Mouse (Mus musculus): Measurements from ENCODE around the gene Pcnt.
A peak's percentile ranks its signal among the peaks of the same experiment; 100 is the strongest.

Pcnt gene

DNA sequence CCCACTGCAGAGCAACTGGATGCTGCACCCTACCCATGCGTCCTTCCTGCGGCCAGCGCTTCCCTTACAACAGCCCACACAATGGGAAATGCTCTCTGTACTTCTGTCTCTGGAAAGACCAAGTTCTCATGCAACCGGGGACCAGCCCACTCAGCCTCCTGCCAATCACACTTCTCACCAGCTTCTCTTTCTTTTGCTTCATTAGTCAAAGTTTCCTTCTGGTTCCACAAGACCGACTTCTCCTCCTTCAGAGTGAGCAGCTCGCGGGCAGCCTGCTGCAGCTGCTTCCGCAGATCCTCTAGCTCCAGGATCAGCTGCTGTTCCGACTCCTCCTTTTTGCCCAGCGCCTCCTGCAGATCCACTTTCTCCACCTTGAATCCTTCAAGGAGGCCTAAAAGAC is 34.1 kb downstream of the Pcnt start:
- no peak for DNase-seq (ENCODE audit: low spot score in 2 of 2)

DNA sequence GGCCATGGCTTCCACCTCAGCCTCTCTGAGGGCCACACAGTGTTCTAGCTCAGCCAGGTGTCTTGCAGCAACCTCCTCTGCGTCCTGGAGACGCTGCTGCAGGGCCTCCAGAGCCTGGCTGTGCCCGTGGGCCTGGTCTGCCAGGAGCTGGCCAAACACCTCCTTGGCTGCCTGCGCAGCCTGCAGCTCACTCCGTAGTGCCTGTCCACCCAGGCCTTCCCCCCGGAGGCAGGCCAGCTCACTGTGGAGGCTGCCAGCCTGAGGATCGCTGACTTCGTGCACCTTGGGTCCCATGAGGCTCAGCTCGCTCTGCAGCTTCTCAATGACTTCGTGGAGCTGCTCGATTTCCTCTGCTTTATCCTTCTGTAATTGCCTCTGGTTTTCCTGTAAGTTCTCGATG is 50.0 kb downstream of the Pcnt start:
- no peak for DNase-seq (ENCODE audit: low spot score in 2 of 2)

DNA sequence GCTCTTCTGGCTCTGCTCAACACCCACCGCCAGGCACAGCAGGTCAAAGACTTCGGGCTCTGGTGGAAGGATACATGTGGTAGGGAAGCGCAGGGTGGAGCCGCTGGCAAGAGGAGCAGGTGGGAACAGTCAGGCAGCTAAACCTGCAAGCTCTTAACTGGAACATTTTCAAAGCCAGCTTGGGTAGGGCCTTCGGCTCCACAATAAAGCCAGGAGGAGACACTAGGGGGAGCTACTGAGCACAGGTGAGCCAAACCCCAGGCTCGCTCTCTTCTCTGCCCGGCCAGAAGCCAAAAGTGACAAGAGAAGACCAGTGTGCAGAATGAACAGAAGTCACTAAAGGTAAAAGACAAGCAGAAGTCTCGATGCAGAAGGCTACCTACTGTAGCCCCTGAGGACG is 50.8 kb downstream of the Pcnt start:
- no peak for DNase-seq (ENCODE audit: low spot score in 2 of 2)

DNA sequence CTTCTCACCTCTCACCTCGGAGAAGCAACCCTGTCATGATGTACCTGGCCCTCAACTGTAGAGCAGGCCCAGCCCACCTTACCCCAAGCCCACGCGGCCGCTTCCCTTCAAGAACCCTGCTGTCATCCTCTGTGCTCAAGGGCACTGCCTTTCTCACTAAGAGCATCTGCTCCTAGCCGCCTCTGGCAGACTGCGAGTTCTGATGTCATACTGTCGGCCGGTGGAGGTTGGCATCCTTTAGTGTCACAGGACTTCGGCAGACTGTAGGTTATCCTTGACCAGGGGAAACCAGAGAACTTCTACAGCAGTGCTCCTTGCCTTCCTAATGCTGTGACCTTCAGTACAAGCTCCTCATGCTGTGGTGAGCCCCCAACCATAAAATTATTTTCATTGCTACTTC is 51.4 kb downstream of the Pcnt start:
- no peak for DNase-seq (ENCODE audit: low spot score in 2 of 2)

- no peak for DNase-seq (ENCODE audit: low spot score in 2 of 2)
Measured at GRCm38 (mm10) chr10:76374981-76375380, 67.6 kb downstream of the Pcnt start.

- no peak for DNase-seq (ENCODE audit: low spot score in 2 of 2)
Measured at GRCm38 (mm10) chr10:76371736-76372135, 70.8 kb downstream of the Pcnt start.

DNA sequence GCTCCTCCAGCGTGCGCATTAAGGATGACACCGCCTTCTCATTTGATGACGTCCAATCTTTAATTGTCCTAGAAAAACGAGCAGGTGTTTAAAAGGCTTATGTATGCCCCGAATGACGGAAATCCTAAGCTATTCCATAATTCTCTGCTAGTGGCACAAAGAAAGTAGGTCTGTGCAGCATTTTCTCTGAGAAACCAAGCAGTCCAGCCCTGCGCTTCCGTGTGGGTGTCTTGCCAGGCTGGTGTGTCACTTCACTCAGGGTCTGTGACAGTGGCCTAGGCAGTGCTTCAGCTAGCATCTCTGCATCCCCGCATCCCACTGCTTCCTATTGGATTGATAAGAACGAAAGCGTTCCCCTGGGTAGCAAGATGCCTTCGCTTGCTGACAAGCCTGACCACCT is 73.8 kb downstream of the Pcnt start:
- no peak for DNase-seq (ENCODE audit: low spot score in 2 of 2)

DNA sequence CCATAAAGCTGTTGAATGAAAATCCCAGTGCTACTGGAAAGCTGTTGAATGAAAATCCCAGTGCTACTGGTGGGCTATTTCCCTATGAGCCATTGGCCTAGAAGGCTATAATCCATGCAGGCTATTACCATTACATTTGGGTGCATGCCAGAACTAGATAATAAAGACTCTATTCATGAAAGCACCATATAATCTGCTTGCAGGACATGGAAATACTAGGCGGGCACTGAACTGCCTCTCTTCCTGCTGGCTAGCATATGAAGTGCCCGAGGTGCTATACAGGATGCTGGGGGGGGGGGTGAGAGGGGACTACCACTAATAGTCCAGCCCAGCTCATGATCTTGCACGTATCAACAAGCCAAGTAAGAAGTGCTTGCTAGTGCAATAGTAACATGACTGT is 79.4 kb downstream of the Pcnt start:
- DNase-seq (ENCODE audit: low spot score in 2 of 2), result no peak

DNA sequence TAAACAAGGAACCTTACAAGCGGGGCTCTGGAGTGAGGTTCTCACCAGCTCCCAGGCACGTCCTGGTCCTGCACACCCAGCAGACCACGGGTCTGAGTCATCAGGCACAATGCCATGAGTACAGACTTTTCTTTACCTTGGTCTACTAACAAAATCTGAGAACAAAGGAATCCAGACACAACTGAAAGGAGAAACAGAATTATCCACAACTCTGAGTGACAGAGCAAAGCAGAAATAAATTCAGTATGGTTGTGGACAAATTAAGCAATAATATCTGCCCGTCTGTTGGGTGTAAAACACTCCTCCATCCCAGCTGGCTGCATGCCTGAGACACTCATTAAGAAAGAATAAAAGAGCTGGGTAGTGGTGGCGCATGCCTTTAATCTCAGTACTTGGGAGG is 84.1 kb downstream of the Pcnt start:
- DNase-seq (ENCODE audit: low spot score in 2 of 2), result no peak

DNA sequence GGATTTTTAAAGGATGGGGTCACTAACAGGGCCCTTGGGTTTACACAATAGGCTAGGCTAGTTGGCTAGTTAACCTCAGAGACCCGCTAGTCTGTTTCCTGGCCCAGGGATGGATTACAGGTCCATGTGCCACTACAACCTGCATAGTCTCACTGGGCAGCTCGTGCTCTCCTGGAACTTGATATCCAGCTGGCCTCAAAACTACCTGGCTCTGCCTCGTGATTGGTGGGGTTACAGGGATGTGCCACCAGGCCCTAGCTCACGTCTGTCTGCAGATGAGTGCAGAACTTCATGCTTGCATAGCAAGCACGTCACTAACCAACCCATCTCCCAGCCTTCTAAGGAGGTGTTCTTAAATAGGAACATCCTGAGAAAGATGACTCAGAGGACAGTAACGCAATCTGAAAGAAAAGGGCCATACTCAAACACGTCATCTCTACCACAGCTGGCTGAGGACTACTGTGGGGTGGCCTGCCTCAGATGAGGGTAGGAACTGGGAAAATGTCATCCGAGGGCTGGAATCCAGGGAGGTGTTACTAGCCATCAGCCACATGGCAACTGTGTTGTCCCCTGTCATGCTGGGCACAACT is 85.2 kb downstream of the Pcnt start:
- no peak for DNase-seq (ENCODE audit: low spot score in 2 of 2)

- DNase-seq (ENCODE audit: low spot score in 2 of 2), result no peak
Measured at GRCm38 (mm10) chr10:76354974-76355373, 87.6 kb downstream of the Pcnt start.

DNA sequence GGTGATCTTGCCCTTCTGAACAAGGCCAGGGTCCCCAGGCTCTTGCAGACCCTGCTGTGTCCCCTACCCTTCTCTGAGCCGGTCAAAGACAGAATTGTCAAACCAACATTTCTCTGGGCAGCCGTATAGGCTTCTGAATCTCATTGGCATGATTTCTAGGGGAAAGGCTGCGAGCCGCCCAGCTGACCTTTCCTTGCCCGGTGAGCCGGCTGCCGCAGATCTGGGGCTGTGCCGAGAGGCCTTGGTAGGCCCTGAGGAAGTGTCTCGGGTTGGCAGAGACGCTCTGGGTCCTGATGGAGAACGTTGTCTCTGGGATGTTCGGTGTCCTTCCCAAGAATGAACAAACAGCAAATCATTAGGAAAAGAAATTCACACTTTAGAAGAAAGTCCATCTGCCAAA is 88.6 kb downstream of the Pcnt start:
- no peak for DNase-seq (ENCODE audit: low spot score in 2 of 2)

GRCm38 (mm10) chr10:76351953-76352352 is 90.6 kb downstream of the Pcnt start:
- no peak for DNase-seq (ENCODE audit: low spot score in 2 of 2)

DNA sequence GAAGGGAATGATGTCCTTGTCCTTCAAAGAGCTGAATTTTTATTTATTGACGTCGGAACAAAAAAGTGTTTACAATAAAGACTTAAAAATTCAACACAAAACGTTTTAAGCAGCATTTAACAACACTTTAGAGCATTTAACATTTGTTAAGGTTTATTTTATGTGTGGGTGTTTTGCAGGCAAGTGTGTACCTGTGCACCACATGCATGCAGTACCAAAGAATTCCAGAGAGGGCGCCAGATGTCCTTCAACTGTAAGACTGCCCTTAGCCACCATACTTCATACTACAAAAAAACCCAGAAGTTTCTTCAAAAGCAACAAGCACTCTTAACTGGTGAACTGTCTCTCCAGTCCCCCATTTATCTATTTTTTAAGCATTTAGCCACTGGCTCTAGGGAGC is 96.0 kb downstream of the Pcnt start:
- DNase-seq (ENCODE audit: low spot score in 2 of 2), result peak in 1 of 2 experiments; percentile 35

DNA sequence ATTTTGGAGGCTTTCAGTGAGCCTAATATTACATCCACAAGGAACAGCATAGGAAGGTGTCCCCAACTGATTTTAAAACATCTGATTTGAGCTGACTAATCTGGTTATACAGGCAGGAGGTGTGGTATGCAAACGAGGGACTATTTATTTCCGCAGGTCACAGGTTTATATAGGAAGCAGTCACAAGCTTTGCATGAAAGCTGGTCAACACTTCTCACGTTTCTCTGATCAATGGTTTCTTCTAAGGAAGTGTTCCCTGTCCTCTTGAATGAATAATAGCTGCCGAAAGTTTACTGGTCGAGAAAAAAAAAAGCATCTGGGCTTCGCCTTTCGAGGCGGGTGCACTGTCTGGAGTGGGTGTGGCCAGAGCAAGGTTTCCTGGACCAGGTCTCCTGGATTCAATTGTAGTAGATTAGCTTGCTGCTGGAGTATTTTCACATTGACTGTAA is 96.5 kb downstream of the Pcnt start:
- DNase-seq (ENCODE audit: low spot score in 2 of 2), result no peak

- no peak for DNase-seq (ENCODE audit: low spot score in 2 of 2)
Measured at GRCm38 (mm10) chr10:76345540-76345902, 97.1 kb downstream of the Pcnt start.

DNA sequence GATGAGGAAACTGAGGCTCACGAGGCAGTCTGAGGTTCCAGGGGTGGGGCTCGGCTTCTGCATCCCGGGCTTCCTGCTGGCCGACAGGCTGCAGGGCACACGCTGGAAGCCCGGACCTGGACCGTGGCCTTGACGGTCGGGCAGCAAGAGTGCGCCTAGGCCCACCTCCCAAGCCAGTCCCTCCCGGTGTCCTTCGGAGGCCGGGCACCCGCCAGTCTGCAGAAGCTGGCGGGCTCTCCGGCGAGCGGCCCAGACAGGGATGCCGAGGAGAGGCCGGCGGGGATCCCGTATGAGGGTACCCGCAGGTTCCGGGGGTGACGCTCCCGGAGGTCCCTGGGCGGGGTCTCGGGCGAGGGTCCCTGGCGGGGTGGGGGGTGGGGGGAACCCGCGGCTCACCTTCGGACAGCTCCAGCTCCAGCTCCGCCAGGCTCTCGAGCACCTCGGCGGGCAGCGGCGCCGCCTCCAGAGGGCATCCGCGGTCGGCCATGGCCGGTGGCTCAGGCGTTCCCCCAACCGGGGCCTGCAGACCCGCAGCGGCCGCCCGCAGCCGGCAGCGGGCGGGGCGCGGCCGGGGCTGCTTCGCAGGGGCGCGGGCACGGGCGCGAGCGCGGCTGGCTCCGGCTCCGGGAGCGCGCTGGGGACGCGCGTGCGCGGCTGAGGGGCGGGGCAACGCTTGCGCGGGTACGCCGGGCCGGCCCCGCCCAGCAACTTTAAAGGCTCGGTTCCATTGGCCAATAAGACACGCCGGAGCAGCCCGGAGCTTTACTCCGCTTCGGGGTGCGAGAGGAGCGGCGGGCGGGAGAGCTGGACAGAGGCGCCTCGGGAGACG is 97.7 kb downstream of the Pcnt start, which contains the start of gene Dip2a:
Dip2a (minus strand) TSS at position 581 of the 829 bp plus-strand sequence.
- peak; percentile 78 to 92 for DNase-seq (ENCODE audit: low spot score in 2 of 2)

GRCm38 (mm10) chr10:76334350-76334749 is 108.2 kb downstream of the Pcnt start:
- no peak for DNase-seq (ENCODE audit: low spot score in 2 of 2)

DNA sequence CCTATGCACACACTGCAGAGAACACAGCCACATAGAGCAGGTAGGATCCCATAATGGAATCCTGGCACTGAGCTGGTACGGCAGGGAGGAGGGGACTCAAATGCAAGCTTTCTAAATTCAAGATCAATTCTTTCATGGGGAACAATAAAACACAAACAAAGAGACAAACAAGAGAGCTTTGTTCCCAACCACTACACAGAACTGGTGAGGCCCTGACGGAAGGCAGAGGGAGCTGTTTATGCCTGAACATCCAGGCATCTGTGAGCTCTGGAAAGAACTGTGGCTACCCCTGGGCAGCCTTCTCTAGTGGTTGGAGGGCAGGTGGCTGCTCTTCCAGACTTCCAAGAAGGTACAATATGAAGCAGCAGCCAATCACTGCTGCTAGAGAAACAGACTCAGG is 110.5 kb downstream of the Pcnt start:
- DNase-seq (ENCODE audit: low spot score in 2 of 2), result no peak

GRCm38 (mm10) chr10:76329093-76329492 is 113.5 kb downstream of the Pcnt start:
- no peak for DNase-seq (ENCODE audit: low spot score in 2 of 2)

DNA sequence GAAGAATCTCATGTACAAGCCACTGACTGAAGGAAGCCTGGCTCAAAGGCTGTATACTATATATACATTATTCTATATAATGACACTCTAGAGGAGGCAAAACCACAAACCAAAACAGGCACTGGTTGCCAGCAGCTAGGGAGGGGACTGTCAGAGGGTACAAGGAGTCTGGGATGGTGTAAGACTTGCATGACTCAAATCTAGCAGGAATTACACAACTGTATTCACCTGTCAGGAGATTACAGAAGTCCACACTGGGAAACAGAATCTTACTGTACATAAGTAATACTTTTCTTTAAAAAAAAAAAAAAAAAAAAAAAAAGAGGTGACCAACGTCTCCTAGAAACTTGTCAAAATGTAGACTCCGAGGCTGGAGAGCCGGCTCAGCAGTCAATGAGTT is 114.0 kb downstream of the Pcnt start:
- DNase-seq (ENCODE audit: low spot score in 2 of 2), result no peak

- no peak for DNase-seq (ENCODE audit: low spot score in 2 of 2)
Measured at GRCm38 (mm10) chr10:76326304-76327006, 116.1 kb downstream of the Pcnt start.

DNA sequence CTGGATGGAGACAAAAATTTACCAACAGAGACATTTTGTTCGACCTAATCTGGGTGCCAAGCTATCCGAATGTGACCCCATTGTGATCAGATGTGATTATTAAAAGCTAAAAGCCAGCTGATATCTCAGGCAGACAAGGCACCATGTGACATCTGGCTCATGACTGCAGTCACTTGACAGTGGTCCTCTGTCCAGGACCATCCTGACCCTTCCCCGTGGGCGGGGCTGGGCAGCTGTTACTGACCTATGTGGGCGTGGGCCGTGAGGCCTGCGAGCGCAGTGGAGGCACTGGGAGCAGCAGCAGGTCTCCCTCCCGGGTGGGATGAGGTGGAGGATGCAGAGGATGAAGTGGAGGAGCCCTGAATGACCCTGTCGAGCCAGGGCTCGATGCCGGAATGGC is 125.0 kb downstream of the Pcnt start:
- DNase-seq (ENCODE audit: low spot score in 2 of 2), result no peak

All from frontal cortex, postnatal 14 days (tissue).